Mouse (Mus musculus): ENCODE results near the gene Emc9.
A peak's percentile ranks its signal among the peaks of the same experiment; 100 is the strongest.

The Emc9 gene

GRCm38 (mm10) chr14:55589771-55590448 lies 4.8 kb upstream of the Emc9 start:
- DNase-seq, result no peak

GRCm38 (mm10) chr14:55589271-55589670 lies 4.2 kb upstream of the Emc9 start:
- no peak for DNase-seq

DNA sequence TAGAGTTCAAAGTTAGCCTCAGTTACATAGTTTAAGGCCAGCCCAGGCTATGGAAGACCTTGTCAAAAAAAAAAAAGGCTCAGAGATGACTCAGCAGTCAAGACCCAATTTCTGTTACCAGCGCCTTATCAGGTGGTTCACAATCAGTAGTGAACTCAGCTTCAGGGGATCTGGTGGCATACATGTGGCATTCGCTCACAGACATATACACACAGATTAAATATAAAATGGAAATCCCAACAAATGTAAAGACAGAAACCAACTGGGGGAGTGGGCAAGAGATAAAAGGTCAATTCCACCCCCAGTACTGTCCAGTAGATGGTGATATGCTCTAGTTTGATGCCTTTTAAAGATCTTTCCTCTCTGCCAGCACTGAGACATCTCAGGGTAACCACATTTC lies 1.0 kb upstream of the Emc9 start:
- no peak for DNase-seq

DNA sequence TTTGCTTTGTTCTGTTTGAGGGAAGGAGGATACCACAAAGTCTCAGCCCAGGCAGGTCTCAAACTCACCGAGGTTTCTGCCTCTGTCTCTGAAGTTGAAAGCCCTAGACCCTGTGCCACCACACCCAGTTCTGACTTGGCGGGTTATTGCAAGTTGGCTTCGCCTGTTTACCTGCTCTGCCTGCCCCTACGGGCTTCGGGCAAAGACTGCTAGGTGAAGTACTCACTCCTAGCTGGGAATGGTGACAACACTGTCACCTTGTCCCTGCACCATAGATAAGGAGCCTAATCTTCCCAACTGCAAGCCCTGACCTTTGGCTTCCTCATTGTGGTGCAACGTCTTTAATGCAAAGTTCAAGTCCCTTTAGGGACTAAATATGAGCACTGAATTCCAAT lies 461 bp upstream of the Emc9 start:
- DNase-seq, result no peak

- no peak for DNase-seq
Observed at GRCm38 (mm10) chr14:55584303-55584701, 800 bp downstream of the Emc9 start.

DNA sequence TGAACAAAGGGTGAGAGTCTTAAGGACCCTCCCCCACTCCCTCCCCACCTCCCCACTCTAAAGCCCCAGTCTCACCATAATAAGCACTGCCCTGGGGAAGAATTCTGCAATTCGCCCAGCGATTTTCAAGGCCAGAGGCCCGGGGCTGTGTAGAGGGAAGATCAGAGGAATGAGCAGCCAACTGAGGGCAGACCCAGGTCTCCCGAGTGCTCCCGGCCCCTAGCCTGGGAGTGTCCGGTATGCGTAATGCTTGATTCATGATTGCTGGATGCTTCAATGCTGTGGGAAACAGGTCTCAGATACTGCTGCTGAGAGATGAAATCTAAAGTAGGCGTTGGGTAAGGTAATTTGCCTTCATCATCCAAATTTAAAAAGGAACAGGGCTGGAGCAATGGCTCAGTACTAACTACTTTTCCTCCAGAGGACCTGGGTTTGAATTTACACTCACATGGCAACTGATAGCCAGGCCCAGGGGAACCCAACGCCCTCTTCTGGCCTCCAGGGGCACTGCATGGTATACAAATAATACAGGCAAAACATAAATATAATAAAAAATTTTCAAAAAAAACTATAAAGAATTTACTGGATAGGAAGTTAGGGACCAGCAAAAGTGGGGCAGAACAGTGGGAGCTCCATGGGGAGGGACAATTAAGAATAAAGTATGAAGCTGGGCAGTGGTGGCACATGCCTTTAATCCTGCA lies 3.0 kb downstream of the Emc9 start:
- DNase-seq, result no peak

GRCm38 (mm10) chr14:55580731-55581130 lies 4.4 kb downstream of the Emc9 start:
- no peak for DNase-seq

DNA sequence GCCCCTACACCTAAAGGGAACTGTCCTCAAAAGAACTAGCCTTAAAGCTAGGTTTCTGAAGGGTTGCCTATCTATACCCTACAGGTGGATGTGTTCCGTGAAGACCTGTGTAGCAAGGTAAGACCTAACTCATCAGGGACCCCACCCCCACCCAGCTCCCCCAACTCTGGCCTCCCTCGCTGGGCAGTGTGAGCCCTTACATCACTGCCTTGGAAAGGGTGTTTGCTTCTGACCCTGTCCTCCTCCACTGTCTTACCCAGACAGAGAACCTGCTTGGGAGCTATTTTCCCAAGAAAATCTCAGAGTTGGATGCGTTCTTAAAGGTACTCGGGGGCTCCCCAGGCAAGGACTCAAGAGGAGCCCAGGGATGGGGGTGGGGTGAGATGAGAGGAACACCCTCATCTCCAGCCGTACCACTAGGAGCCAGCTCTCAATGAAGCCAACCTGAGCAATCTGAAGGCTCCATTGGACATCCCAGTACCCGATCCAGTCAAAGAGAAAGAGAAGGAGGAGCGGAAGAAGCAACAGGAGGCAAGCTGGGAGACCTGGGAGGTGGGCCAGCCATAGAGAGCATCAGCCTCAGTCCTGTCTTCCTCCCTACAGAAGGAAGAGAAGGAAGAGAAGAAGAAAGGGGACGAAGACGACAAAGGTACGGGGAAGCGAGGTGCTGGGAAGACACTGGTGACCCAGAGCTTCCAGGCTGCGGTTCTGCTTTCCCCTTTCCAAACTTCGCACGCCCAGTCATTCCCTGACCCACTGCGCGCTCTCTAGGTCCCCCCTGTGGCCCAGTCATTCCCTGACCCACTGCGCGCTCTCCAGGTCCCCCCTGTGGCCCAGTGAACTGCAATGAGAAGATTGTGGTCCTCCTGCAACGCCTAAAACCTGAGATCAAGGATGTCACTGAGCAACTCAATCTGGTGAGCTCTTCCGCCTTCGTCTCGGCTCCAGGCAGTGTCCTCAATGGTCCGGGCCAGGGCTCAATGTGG lies 5.3 kb downstream of the Emc9 start:
- no peak for DNase-seq

DNA sequence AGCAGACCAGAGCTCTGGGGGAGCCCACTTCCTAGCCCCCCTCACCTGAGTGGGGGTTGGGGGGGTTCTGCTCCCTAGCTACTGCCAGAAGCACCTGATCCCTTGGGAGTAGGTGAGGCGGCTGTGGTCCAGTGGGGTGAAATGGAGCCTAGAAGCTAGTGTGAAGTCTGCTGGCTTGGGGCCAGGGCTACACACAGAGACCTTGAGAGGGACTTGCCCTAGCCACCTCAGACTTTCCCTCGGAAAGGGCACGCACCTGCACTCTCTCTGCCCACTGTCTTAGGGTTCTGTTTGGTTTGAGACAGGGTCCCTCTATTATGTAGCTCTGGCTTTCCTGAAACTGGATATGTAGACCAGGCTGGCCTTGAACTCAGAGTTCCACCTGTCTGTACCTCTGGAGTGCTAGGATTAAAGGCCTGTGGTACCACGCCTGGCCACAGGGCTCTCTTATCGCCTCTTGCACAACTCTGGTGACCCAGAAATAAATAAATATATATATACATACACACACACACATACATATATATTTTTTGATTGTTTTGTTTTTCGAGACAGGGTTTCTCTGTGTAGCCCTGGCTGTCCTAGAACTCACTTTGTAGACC lies 6.3 kb downstream of the Emc9 start:
- DNase-seq, result peak; percentile 80

DNA sequence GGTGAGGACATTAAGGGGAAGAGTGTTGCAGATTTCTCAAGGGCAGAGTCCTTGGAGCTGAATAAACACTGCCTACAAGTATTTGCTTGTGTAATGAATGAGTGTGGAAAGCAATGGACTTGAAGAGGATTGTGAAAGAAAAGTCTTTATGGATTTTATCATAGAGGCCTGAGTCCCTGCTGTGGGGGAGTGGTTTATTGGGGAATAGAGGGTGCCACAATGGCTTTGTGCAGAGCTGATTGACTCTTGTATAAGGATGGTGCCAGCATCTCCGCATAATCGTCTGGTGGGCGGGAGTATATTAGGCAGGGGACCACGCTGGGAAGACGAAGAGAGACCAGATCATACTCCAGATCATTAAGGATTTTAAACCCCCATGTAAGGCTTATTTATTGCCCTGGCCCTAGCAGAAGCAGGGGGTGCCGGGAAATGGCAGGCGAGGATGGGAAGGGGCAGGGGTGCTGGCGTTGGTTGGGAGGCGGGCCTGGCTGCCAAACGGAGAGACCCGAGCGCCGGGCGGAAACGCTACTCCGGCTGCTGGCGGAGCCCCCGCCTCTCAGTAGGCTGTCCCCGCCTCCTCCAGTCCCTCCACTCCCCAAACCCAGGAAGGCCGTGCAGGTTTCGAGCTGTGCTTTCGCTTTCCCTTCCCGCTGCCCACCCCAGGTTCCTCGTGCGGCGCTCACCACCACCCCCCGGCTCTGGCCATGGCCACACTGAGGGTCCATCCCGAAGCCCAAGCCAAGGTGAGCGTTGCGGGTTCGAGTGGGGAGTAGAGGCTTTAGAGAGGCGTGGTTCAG lies 7.0 kb downstream of the Emc9 start, which contains the start of gene Psme1:
TSS of gene Psme1 (plus strand) at position 253 of the 797 bp plus-strand sequence.
- peak; percentile 80 for DNase-seq

DNA sequence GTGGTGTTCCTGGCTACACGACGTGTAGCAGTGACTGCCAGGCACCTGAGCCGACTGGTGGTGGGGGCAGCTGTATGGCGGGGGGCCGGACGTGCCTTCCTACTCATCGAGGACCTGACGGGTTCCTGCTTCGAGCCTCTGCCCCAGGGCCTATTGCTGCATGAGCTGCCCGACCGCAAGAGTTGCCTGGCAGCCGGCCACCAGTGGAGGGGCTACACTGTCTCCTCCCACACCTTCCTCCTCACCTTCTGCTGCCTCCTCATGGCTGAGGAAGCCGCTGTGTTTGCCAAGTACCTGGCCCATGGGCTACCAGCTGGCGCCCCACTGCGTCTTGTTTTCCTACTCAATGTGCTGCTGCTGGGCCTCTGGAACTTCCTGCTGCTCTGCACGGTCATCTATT lies 8.7 kb downstream of the Emc9 start:
- no peak for DNase-seq

DNA sequence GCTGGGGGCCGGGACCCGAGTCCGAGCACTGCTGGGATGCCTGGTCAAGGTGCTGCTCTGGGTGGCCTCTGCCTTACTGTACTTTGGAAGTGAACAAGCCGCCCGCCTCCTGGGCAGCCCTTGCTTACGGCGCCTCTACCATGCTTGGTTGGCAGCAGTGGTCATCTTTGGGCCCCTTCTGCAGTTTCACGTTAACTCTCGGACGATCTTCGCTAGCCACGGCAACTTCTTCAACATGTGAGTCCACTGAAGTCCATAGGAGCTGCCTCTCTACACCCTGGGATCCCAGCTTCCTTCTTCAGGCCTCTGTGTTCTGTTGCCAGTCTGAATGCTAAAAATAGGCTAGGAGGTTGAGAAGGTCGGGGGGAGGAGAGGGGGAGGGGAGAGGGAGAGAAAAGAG lies 9.4 kb downstream of the Emc9 start:
- peak; percentile 60 for DNase-seq

DNA sequence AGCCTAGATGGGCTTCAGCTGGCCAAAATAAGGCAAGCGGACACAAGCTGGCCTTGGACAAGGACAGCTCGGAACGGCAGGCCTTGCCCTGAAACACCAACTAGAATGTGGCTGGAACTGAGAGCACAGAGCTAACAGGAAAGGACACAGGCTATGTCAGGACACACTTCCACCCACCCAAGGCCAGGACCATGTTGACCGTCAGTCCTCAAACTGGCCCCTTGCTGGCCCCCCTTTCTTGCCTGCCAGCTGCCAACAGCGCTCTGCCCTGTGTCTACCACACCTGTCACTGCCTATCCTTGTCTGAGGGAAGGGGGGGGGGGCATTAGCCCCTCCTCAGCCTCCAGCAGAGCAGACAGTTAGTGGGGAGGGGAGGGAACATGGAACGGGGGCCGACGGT lies 9.8 kb downstream of the Emc9 start, which contains the start of gene Fitm1:
TSS of gene Fitm1 (plus strand) at position 316 of the 400 bp plus-strand sequence.
- DNase-seq, result no peak

GRCm38 (mm10) chr14:55571760-55572159 lies 13.3 kb downstream of the Emc9 start:
- DNase-seq, result no peak

DNA sequence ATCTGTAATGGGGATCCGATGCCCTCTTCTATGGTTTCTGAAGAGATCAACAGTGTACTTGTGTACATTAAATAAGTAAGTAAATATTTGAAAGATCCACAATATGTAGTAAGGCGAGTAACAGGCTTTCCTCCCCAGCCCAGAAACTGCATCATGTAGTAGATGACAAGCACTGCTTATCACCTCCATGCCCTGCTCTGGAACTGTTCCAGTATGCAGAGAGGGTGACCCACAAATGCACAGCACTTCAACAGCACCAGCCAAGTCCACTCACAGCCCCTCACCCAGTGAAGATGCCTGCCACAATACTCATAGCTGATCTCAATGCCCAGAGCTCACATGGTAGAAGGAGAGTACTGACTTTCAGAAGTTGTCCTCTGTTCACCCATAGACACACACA lies 14.5 kb downstream of the Emc9 start:
- no peak for DNase-seq

DNA sequence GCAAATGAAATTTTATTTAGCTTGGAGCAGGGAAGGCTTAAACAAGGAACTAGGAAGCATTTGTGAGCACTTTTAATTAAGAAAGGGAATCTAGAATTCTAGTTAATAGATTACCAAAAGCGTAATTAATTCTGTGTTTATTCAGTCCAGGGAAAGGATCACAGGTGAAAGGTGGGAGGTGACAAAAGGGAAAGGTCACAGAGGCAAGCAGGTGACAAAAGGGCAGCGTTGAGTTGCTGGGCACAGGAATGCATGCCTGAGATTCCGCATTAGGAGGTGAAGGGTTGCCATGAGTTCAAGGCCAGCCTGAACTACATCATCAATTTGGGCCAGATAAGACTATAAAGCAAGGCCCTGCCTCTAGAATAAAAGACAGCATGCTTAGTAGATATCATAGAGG lies 17.6 kb downstream of the Emc9 start:
- DNase-seq, result peak; percentile 64

DNA sequence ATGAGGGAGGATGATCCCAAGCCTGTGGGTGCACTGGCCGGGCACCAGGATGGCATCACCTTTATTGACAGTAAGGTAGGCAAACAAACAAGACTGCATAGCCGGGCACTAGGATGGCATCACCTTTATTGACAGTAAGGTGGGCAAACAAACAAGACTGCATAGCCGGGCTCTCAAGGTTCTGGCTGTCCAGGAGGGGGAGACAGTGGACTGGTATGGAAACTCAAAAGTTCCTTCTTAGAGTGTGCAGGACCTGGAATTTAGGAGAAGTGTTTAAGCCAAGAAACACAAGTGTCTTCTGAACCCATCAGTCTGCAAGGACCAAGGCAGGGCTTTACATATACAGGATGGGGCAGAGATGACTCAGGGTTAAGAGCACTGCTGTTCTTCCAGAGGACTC lies 19.4 kb downstream of the Emc9 start:
- no peak for DNase-seq

DNA sequence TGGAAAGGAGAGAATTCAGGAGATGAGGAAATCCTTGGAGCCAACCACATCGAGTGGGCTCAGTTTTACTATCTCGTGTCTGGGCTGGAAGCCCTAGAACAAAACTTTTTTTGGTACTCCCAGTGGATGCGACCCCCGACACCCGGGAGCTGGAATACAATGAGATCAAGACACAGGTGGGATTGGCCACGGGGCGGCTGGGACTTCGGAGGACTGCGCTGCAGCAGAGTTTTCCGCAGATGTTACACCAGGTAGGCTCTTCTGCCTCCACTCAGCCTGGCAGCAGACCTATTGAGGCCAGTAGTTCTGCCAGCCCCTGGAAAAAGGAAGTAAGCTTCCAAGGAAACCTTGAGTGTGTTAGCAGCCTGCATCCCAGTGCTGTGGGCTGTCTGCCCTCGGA lies 21.9 kb downstream of the Emc9 start:
- DNase-seq, result no peak

DNA sequence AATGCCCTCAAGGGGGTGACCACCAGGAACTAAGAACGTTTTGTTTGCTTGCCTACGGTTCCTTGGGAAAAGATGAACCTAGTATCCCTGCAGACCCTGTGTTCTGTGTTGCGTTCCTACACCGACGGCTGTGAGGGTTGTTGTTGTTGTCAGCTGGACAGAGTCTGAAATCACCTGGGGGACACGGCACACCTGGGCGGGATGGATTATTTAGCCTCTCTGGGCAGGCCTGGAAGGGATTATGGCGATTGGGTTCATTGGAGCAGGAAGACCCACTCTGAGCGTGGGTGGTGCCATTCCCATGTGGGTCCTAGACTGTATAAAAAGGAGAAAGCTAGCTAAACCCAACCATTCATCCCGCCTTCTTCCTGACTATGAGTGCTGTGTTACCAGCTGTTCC lies 23.2 kb downstream of the Emc9 start:
- peak; percentile 47 for DNase-seq

- peak; percentile 99 for DNase-seq
Observed at GRCm38 (mm10) chr14:55560202-55561073, 24.7 kb downstream of the Emc9 start, which contains the start of gene A730061H03Rik. Gene A730061H03Rik, minus strand, starts transcription at chr14:55560406.

- DNase-seq, result peak; percentile 97
Observed at GRCm38 (mm10) chr14:55559799-55560201, 25.3 kb downstream of the Emc9 start, which contains the start of gene Dcaf11. Gene Dcaf11, plus strand, starts transcription at chr14:55560006.
